Mouse (Mus musculus): ENCODE measurements around the gene Fam166b.

DNA sequence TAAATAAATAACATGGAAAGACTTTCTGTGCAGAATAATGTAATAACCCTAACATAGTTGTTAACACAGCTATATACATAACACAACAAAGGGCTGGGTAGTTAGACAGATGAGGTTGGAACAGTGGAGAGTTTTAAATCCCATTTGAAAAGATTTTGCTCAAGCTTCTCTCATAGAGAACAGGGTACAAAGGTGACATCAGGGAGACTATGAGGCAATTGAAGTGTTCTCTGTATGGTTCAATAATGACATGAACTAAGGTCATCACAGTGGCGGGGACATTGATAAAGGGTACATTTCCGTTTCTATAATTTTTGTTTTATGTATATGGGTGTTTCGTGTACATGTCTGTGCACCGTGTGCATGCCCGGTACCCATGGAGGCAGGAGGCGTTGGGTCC, 49.3 kb downstream of the Fam166b start:
- TF ChIP-seq CTCF (IDR thresholded peaks at IDR 0.05; ENCODE audit: low read depth, low read length), result no peak
- TF ChIP-seq POLR2A (IDR thresholded peaks at IDR 0.05; ENCODE audit: borderline replicate concordance, low read depth, low read length), result no peak
